Comparison of ENCODE assay signal across 17 mouse cellular contexts in genomic region chr13:57984637-57985036, GRCm38 (mm10).
DNase-seq lines count a peak whose midpoint lies in the region; ATAC-seq lines count a peak whose summit lies in the region.
"Had no signal": no experiment of that assay in that cellular context is flagged by ENCODE, and none has a peak within 500 bp of the region (broad histone marks: within the 10 kb centered on the region; RNA-seq: fewer than 3 reads in every experiment).

No protein-coding gene starts in this region.

- H3K9ac ChIP-seq in heart, embryonic 11.5 days (ENCODE audit: low read depth, low read length), result no peak overlapping the region
- H3K9ac ChIP-seq: embryonic facial prominence, embryonic 12.5 days; limb, embryonic 12.5 days; liver, embryonic 12.5 days; lung, embryonic 14.5 days; neural tube, embryonic 13.5 days had no signal

- peak overlapping the region; percentile 59; the same call in 1 of the 2 replicates for H3K27ac ChIP-seq in heart, embryonic 10.5 days
- H3K27ac ChIP-seq in heart, embryonic 11.5 days (ENCODE audit: low read depth, low read length), result no peak overlapping the region
- H3K27ac ChIP-seq: embryonic facial prominence, embryonic 12.5 days; limb, embryonic 12.5 days; liver, embryonic 12.5 days; neural tube, embryonic 13.5 days had no signal

- no peak overlapping the region for H3K4me2 ChIP-seq in heart, embryonic 11.5 days
- H3K4me2 ChIP-seq: embryonic facial prominence, embryonic 12.5 days; limb, embryonic 12.5 days; liver, embryonic 12.5 days; lung, embryonic 14.5 days; neural tube, embryonic 13.5 days had no signal

- H3K36me3 ChIP-seq in heart, embryonic 10.5 days, result no peaks in the 10 kb centered on the region
- H3K36me3 ChIP-seq in heart, embryonic 11.5 days (ENCODE audit: control insufficient read depth, insufficient read depth, low read length), result no peaks in the 10 kb centered on the region
- H3K36me3 ChIP-seq: embryonic facial prominence, embryonic 12.5 days; limb, embryonic 12.5 days; liver, embryonic 12.5 days; neural tube, embryonic 13.5 days had no signal

- ATAC-seq in heart, embryonic 11.5 days (replicated peaks; ENCODE audit: insufficient number of reproducible peaks, low FRiP score, low TSS enrichment), result no peak

- H3K9me3 ChIP-seq in heart, embryonic 10.5 days, result no peaks in the 10 kb centered on the region
- no peaks in the 10 kb centered on the region for H3K9me3 ChIP-seq in heart, embryonic 11.5 days (replicated peaks; ENCODE audit: control insufficient read depth, low read length)
- H3K9me3 ChIP-seq: embryonic facial prominence, embryonic 12.5 days; limb, embryonic 12.5 days; liver, embryonic 12.5 days; neural tube, embryonic 13.5 days had no signal

- no peaks in the 10 kb centered on the region for H3K27me3 ChIP-seq in heart, embryonic 10.5 days (ENCODE audit: insufficient read depth, poor library complexity, severe bottlenecking)
- no peaks in the 10 kb centered on the region for H3K27me3 ChIP-seq in heart, embryonic 11.5 days (ENCODE audit: control insufficient read depth, insufficient read depth, low read length)
- H3K27me3 ChIP-seq: limb, embryonic 12.5 days; liver, embryonic 12.5 days; neural tube, embryonic 13.5 days had no signal

- no peak for DNase-seq in heart, embryonic 10.5 days (ENCODE audit: low spot score)
- DNase-seq in left cerebral cortex, postnatal 25 days (ENCODE audit: low spot score in 2 of 2), result peak; percentile 27 to 55
- no peak for DNase-seq in left cerebral cortex, adult 8-10 months (ENCODE audit: low spot score in 2 of 2)
- DNase-seq in testis, postnatal 10 days (ENCODE audit: low spot score), result peak; percentile 30
- DNase-seq in testis, postnatal 14 days (ENCODE audit: low spot score), result no peak
- DNase-seq in gastrocnemius, adult 8-10 months (ENCODE audit: low spot score in 2 of 2), result no peak
- DNase-seq: cerebellum, adult 9-10 months; heart, postnatal 4 days; lung, embryonic 14.5 days; lung, postnatal 4 days; thymus, postnatal 14 days had no signal

- no peak overlapping the region for H3K4me3 ChIP-seq in heart, embryonic 10.5 days
- H3K4me3 ChIP-seq in heart, embryonic 11.5 days (ENCODE audit: low read depth, low read length), result no peak overlapping the region
- H3K4me3 ChIP-seq: embryonic facial prominence, embryonic 12.5 days; erythroblast, embryonic 14.5 days; limb, embryonic 12.5 days; liver, embryonic 12.5 days; neural tube, embryonic 13.5 days had no signal

- peaks cover 37% of the 10 kb centered on the region for H3K4me1 ChIP-seq in heart, embryonic 10.5 days
- H3K4me1 ChIP-seq in heart, embryonic 11.5 days (ENCODE audit: control insufficient read depth, insufficient read depth, low read length), result peaks cover 19% of the 10 kb centered on the region

- 73% methylated on average over 10 of the region's 10 CpGs for WGBS in heart, embryonic 10.5 days
- WGBS in heart, embryonic 11.5 days (ENCODE audit: insufficient replicate concordance), result 68% methylated on average over 10 of the region's 10 CpGs

- intact Hi-C loops in left cerebral cortex, postnatal 25 days (cut with DNase I), result no loop called here

Comparison
In these comparisons a context has a peak if more than half of its experiments do, and no peak if none do; other contexts are left out.
1. DNase-seq: peak in left cerebral cortex, postnatal 25 days (2 of 2) and testis, postnatal 10 days (single experiment); none in heart, embryonic 10.5 days (single experiment), left cerebral cortex, adult 8-10 months (0 of 2), testis, postnatal 14 days (single experiment) and gastrocnemius, adult 8-10 months (0 of 2).